ENCODE assay signal across 8 mouse cellular contexts in the genomic region with DNA sequence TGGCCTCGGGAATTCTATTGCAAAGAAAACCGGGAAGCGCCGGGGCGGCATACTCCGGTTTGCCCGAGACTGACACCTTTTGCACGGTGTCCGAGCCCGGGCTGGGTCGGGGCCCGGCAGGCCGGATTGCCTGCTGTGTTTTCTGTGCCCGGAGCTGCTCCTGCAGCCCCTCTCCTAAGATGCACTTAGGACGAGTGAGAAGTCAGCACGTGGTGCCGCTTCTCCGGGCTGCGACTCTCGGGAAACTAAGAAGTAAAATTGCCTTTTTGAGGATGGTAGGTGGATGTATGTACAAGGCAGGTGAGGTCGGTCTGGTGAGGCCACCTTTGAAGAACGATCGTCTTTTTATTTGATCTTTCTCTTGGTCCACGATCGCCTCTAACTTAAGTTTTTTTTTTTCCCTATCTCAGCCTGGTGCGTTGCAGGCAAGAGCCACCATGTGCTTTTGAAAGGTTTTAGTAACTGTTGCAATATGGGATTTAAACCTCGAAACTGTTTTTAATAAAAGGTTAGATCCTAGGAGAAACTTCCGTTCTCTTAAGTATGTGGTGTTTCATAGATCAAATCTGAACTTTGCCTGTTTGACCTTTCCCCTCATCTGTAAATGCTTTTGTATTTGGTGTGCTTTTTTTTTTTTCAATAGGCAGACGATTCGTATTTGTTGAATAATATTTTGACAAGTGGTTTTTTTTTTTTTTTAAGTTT. TPM values are rescaled to one million over a fixed set of nuclear protein-coding genes. Genes with fewer than 3 reads are reported as not detected.
DNase-seq lines count a peak whose midpoint lies in the region; ATAC-seq and TF ChIP-seq lines count a peak whose summit lies in the region.

No protein-coding gene starts in this region.

- H3K9me3 ChIP-seq in forebrain, embryonic 11.5 days (ENCODE audit: control insufficient read depth, low read length): no peaks in the 10 kb centered on the region
- H3K9me3 ChIP-seq in liver, embryonic 15.5 days (replicated peaks): no peaks in the 10 kb centered on the region

- H3K4me1 ChIP-seq in forebrain, embryonic 11.5 days (replicated peaks; ENCODE audit: control insufficient read depth, insufficient read depth, low read length): peaks cover 10% of the 10 kb centered on the region
- peaks cover 79% of the 10 kb centered on the region for H3K4me1 ChIP-seq in liver, embryonic 15.5 days (replicated peaks)

- WGBS in forebrain, embryonic 11.5 days: under 1% methylated on average over 30 of the region's 30 CpGs
- under 1% methylated on average over 30 of the region's 30 CpGs for WGBS in liver, embryonic 15.5 days (ENCODE audit: insufficient replicate concordance)

- peak overlapping the region; percentile 96 for H3K9ac ChIP-seq in forebrain, embryonic 11.5 days (ENCODE audit: low read length)
- H3K9ac ChIP-seq in liver, embryonic 15.5 days: peak overlapping the region; percentile 91

- H3K4me2 ChIP-seq in forebrain, embryonic 11.5 days (ENCODE audit: low read depth, low read length, severe bottlenecking): peak overlapping the region; percentile 76
- peak overlapping the region; percentile 92 for H3K4me2 ChIP-seq in liver, embryonic 15.5 days

- H3K27ac ChIP-seq in gastrocnemius, adult 2 months: peak overlapping the region; percentile 97
- peak overlapping the region; percentile 84 for H3K27ac ChIP-seq in forebrain, embryonic 11.5 days (ENCODE audit: low read depth, low read length)
- peak overlapping the region; percentile 98 for H3K27ac ChIP-seq in liver, embryonic 15.5 days (replicated peaks)

- no peak for DNase-seq in gastrocnemius, adult 2 months
- DNase-seq in gastrocnemius, postnatal 36 days: no peak
- DNase-seq in A20 (ENCODE audit: low read depth, low spot score): peak; percentile 70
- DNase-seq in forebrain, embryonic 11.5 days (ENCODE audit: low spot score): no peak
- DNase-seq in right cerebral cortex, postnatal 36 days (ENCODE audit: low spot score in 2 of 2): no peak
- no peak for DNase-seq in cerebellum, postnatal 10 days
- no peak for DNase-seq in adipocyte (ENCODE audit: low spot score)

- H3K36me3 ChIP-seq in forebrain, embryonic 11.5 days (ENCODE audit: control insufficient read depth, insufficient read depth, low read length): no peaks in the 10 kb centered on the region
- no peaks in the 10 kb centered on the region; the same call in 1 of the 2 replicates for H3K36me3 ChIP-seq in liver, embryonic 15.5 days (replicated peaks)

- intact Hi-C loops in gastrocnemius, adult 2 months (cut with DNase I): no loop called here
- intact Hi-C loops in gastrocnemius, postnatal 36 days (cut with DNase I): no loop called here

- peak overlapping the region; percentile 89 for H3K4me3 ChIP-seq in gastrocnemius, adult 2 months
- peak overlapping the region; percentile 82 for H3K4me3 ChIP-seq in forebrain, embryonic 11.5 days (ENCODE audit: low read depth, low read length)
- peak overlapping the region; percentile 90 for H3K4me3 ChIP-seq in liver, embryonic 15.5 days (replicated peaks)

- ATAC-seq in forebrain, embryonic 11.5 days (replicated peaks; ENCODE audit: low FRiP score): no peak; the same call in 1 of the 2 replicates
- peak; percentile 20 for ATAC-seq in liver, embryonic 15.5 days (ENCODE audit: insufficient read depth)

- TF ChIP-seq CTCF in gastrocnemius, adult 2 months (IDR thresholded peaks at IDR 0.05): no peak

- no peaks in the 10 kb centered on the region for H3K27me3 ChIP-seq in forebrain, embryonic 11.5 days (ENCODE audit: control insufficient read depth, insufficient read depth, low read length)
- no peaks in the 10 kb centered on the region for H3K27me3 ChIP-seq in liver, embryonic 15.5 days

RNA-seq across cellular contexts. Expression of gene Gm20388, which starts 0.8 kb away (rescaled TPM):
- total RNA-seq in gastrocnemius, adult 2 months (2021): 10 to 100 TPM in 1 of 2 experiments, 1 to 10 TPM in 1; 6.1 to 15.0 TPM
- 1 to 10 TPM; 6.8 to 7.8 TPM for total RNA-seq in gastrocnemius, postnatal 36 days (2021)
- polyA plus RNA-seq in forebrain, embryonic 11.5 days (2014; fragmentation: Nextera tagmentation; extraction: Ambion mirVana): not detected in 2 replicates
- polyA plus RNA-seq in liver, embryonic 15.5 days (2015; fragmentation: Nextera tagmentation; extraction: Ambion mirVana): 3.0 TPM in 1 of 2 replicates, not detected in the other

RNA-seq across cellular contexts. Expression of gene Usp10, which starts 1.2 kb away (rescaled TPM):
- total RNA-seq in gastrocnemius, adult 2 months (2021): 10 to 100 TPM; 56.9 to 73.9 TPM
- 10 to 100 TPM; 51.0 to 57.1 TPM for total RNA-seq in gastrocnemius, postnatal 36 days (2021)
- polyA plus RNA-seq in forebrain, embryonic 11.5 days (2014; fragmentation: Nextera tagmentation; extraction: Ambion mirVana): 209 and 210 TPM in 2 replicates
- polyA plus RNA-seq in liver, embryonic 15.5 days (2015; fragmentation: Nextera tagmentation; extraction: Ambion mirVana): 76.7 and 91.5 TPM in 2 replicates

RNA-seq across cellular contexts. Expression of gene Klhl36, which starts 49.3 kb away (rescaled TPM):
- total RNA-seq in gastrocnemius, adult 2 months (2021): 1 to 10 TPM in 1 of 2 experiments, under 1 TPM in 1; 0.71 to 1.1 TPM
- 1 to 10 TPM; 1.0 to 1.4 TPM for total RNA-seq in gastrocnemius, postnatal 36 days (2021)
- 7.3 and 9.9 TPM in 2 replicates for polyA plus RNA-seq in forebrain, embryonic 11.5 days (2014; fragmentation: Nextera tagmentation; extraction: Ambion mirVana)
- polyA plus RNA-seq in liver, embryonic 15.5 days (2015; fragmentation: Nextera tagmentation; extraction: Ambion mirVana): 3.9 and 4.3 TPM in 2 replicates
